Mouse (Mus musculus) heart, postnatal 0 days (tissue): ENCODE measurements at regions not wholly inside any gene's neighbourhood (a gene's known extent, or its start where the extent isn't known, plus 50 kb on each side); places are given as distances from the start of the nearest gene placed in this dataset.

Experiments
- CTCF ChIP-seq: IDR thresholded peaks from 2 replicates; pipeline ENCODE4 v1.5.1; 2016; ENCODE audit warnings: antibody characterized with exemption, control low read depth, low read depth
- EP300 ChIP-seq: IDR thresholded peaks from 2 replicates; pipeline ENCODE4 v1.6.1; 2016; ENCODE audit warnings: antibody characterized with exemption, low read depth

- TF ChIP-seq CTCF (no peak), EP300 (no peak)
Measured at GRCm38 (mm10) chr5:64714221-64714653, 89.0 kb upstream of the Klf3 start.
